Mouse (Mus musculus) urinary bladder, postnatal 25 days (tissue): ENCODE measurements at regions not wholly inside any gene's neighbourhood (a gene's known extent, or its start where the extent isn't known, plus 50 kb on each side); places are given as distances from the start of the nearest gene placed in this dataset.

ENCODE experiments used
- DNase-seq: peaks from one replicate; pipeline ENCODE4 v3.0.0; 2022; ENCODE audit warnings: low spot score

DNA sequence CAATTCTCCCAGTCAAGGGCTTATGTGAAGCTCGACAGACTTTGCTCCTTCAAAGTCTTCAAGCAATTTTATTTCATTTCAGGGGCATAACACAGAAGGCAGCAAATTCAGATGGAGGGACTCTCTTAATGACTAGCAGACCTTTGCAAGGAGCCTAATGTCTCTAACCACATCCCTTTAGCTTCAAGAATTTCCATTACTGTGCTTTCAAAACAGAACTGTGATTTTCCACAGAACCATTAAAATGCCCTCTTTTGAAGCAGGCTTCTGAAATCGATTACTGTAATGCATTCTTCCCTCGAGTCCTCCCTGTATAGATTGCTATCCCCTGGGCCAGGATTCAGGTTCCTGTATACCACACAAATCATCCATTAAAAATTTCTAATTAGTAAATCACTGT, 80.9 kb upstream of the Tac1 start:
- DNase-seq, result no peak

DNA sequence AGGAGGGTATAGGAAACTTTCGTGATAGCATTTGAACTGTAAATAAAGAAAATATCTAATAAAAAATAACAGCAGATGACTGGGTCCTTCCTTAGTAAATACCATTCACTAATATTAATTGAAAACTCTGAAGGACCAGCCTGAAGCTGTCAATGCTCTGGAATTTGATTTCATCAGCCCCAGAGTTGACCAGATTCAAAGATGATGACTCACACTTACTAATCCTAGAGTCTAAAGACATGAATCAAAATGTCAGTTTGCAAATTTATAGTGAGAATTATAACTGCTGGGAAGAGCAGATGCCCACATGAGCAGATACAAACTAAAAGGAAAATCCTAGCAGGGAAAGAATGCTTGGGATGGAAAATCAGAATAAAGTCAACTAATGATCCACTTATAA, 77.8 kb upstream of the Tac1 start:
- no peak for DNase-seq

DNA sequence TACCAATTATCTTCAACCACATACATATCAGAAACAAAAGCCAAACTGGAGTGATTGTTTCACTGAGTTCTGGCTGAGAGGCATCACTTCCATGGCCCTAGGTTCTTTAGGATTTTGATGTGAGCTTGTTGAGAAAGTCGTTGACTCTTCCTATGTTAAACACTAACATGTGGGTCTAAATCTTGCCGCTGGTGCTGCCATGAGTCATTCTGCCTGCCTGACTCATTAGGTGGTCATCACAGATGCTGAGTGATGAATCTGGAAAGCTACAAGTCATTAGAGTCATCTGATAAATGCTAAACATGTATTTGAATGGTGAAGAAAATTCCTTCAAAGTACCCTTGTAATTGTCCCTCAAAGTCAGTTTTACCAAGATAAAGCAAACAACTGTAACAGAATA, 60.4 kb upstream of the Tac1 start:
- DNase-seq, result no peak

DNA sequence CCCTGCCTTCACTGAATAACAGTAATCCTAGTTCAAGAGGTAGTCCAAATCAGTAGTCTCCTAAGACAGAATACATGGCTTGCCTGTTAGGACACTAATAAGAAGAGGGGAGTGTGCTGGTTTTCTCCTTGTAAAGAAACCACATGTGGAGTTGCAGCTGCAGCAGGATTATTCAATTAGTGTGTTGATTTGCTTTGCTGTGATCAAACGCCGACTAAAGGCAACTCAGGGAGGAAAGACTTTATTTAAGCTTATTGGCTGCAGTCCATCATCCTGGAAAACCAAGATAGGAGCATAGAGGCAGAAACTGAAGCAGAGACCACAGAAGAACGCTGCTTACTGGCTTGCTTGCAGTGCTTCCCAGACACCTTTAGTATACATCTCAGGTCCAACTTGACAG, 57.9 kb upstream of the Tac1 start:
- DNase-seq, result no peak
